Mouse (Mus musculus): ENCODE data around the gene Nol10.

Gene Nol10

GRCm38 (mm10) chr12:17366981-17367380 is 18.7 kb downstream of the Nol10 start:
- peak; percentile 40 to 66 for DNase-seq

- DNase-seq, result no peak
These were observed 20.9 kb downstream of the Nol10 start for GRCm38 (mm10) chr12:17369111-17369510.

- DNase-seq, result peak in 1 of 2 experiments; percentile 15
These were observed 21.5 kb downstream of the Nol10 start for GRCm38 (mm10) chr12:17369551-17370325.

GRCm38 (mm10) chr12:17371589-17372235 is 23.5 kb downstream of the Nol10 start:
- no peak for DNase-seq

GRCm38 (mm10) chr12:17372696-17373095 is 24.4 kb downstream of the Nol10 start:
- no peak for DNase-seq

GRCm38 (mm10) chr12:17373470-17373975 is 25.3 kb downstream of the Nol10 start:
- DNase-seq, result no peak

GRCm38 (mm10) chr12:17375243-17375642 is 27.0 kb downstream of the Nol10 start:
- DNase-seq, result no peak

GRCm38 (mm10) chr12:17376521-17376920 is 28.3 kb downstream of the Nol10 start:
- peak in 1 of 2 experiments; percentile 20 for DNase-seq

GRCm38 (mm10) chr12:17380991-17381390 is 32.7 kb downstream of the Nol10 start:
- DNase-seq, result no peak

- DNase-seq, result no peak
These were observed 34.5 kb downstream of the Nol10 start for GRCm38 (mm10) chr12:17382759-17383158.

- DNase-seq, result no peak
These were observed 38.6 kb downstream of the Nol10 start for GRCm38 (mm10) chr12:17386896-17387295.

- no peak for DNase-seq
These were observed 39.3 kb downstream of the Nol10 start for GRCm38 (mm10) chr12:17387332-17388135.

- no peak for DNase-seq
These were observed 39.8 kb downstream of the Nol10 start for GRCm38 (mm10) chr12:17388136-17388437.

- DNase-seq, result no peak
These were observed 41.8 kb downstream of the Nol10 start for GRCm38 (mm10) chr12:17390036-17390435.

GRCm38 (mm10) chr12:17390510-17390909 is 42.3 kb downstream of the Nol10 start:
- DNase-seq, result no peak

- DNase-seq, result peak in 1 of 2 experiments; percentile 22
These were observed 44.9 kb downstream of the Nol10 start for GRCm38 (mm10) chr12:17393148-17393547.

GRCm38 (mm10) chr12:17397150-17397549 is 48.9 kb downstream of the Nol10 start:
- no peak for DNase-seq

GRCm38 (mm10) chr12:17401419-17401818 is 53.2 kb downstream of the Nol10 start:
- DNase-seq, result no peak

- DNase-seq, result no peak
These were observed 53.9 kb downstream of the Nol10 start for GRCm38 (mm10) chr12:17402116-17402515.

GRCm38 (mm10) chr12:17403998-17404397 is 55.7 kb downstream of the Nol10 start:
- no peak for DNase-seq

GRCm38 (mm10) chr12:17406825-17407224 is 58.6 kb downstream of the Nol10 start:
- DNase-seq, result no peak

GRCm38 (mm10) chr12:17408312-17408711 is 60.1 kb downstream of the Nol10 start:
- DNase-seq, result no peak

- DNase-seq, result no peak
These were observed 63.0 kb downstream of the Nol10 start for GRCm38 (mm10) chr12:17411242-17411641.
